Mouse (Mus musculus) cerebellum, postnatal 14 days (tissue): ENCODE results near the gene Col6a5.
A peak's percentile ranks its signal among the peaks of the same experiment; 100 is the strongest.
"Not testable (repeated sequence)": the region's sequence is repeated elsewhere in the genome, so short reads cannot be mapped to it uniquely, and the experiment has no call there.

ENCODE experiments used
- DNase-seq, 2 experiments: peaks; one replicate each; pipeline ENCODE4 v3.0.0; 2021; ENCODE audit warnings: mixed read lengths in 2 of 2

Gene Col6a5

GRCm38 (mm10) chr9:105907411-105907810 lies 53.0 kb downstream of the Col6a5 start:
- no peak for DNase-seq

DNA sequence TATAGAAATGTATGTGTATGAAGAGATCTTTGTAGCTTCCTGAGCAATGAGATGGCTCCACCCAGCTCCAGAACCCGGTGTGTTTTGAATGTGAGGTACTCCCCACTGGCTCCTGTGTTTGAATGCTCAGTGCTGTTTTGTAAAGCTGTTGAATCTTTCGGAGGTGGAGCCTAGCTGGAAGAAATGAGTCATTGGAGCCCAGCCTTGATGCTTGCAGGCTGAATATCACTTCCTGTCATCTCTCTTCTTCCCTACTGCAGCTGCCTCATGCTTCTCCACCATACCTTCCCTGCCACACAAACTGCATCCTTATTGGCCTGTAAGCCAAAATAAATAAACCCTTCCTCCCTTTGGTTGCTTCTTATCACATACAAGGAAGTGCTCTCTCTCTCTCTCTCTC lies 72.9 kb downstream of the Col6a5 start:
- no peak for DNase-seq

- DNase-seq: no peak
Measured at GRCm38 (mm10) chr9:105884656-105885430, 75.6 kb downstream of the Col6a5 start.

DNA sequence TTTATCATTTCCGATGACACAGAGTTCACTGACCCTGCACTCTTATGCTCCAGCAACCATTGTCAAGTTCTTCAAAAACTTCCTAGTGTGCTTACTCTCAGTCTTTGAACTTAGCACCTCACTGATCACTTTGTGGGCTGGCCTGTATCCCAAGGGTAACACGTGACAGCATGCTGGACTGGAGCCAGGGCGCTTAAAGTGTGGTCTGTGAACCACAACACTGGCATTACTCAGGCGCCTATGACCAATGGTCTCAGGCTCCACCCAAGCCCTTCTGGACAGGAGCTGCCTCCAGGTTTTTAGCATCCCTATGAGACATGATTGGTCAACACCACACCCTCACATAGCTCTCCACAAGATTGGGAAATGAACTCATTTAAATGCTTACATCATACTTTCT lies 79.7 kb downstream of the Col6a5 start:
- DNase-seq: no peak

DNA sequence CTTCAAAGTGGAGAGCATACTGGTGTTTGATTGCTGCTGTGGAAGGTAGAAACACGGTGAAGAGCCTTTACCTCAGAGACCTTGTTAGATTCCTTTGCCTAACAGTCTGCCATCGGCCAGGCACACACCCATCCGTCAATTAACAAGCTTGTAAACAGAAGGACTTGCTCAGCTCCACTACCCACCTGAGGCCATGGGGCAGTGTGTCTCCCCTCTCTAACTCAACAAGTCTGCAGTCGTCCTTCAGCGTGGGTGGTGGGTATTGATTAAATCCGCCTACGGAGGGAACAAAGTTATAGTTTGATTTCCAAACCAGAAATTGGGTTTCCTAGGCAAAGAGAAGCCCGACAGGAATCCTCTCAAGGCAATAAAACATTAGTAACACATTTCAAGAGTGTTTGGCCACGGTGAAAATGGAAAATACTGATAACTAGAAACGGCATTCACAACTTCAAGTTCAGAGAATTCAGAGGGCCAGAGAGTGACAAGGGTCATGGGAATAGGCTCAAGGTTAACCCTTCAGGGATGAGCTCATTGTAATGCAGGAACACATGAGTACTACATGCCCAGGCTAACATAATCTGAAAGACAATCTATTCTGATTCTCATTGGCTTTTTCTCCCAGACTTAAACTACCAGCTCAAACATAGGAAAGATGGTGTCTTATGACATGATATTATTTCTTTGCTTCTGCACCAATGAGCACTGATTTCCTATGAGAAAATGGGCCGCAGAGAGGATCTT lies 81.9 kb downstream of the Col6a5 start:
- DNase-seq: no peak

- DNase-seq: no peak
Measured at GRCm38 (mm10) chr9:105876124-105876523, 84.3 kb downstream of the Col6a5 start.

GRCm38 (mm10) chr9:105871643-105872042 lies 88.8 kb downstream of the Col6a5 start:
- no peak for DNase-seq

GRCm38 (mm10) chr9:105857773-105858172 lies 102.7 kb downstream of the Col6a5 start:
- peak; percentile 84 to 89 for DNase-seq

DNA sequence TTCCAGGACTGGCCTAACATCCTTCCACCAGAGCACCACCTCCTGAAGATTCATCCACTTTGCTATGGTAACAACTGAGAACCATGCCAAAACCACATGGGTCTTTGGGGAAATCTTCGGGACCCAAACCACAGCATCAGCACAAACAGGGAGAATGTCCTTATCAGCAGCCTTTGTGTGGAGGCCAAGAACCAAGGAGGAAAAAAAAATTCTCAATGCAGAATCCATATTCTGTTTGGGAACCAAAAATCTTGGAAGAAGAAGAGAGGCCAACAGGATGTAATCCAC lies 107.7 kb downstream of the Col6a5 start:
- no peak for DNase-seq

- no peak for DNase-seq
Measured at GRCm38 (mm10) chr9:105852015-105852777, 108.2 kb downstream of the Col6a5 start.

GRCm38 (mm10) chr9:105851011-105851410 lies 109.4 kb downstream of the Col6a5 start:
- DNase-seq: no peak

DNA sequence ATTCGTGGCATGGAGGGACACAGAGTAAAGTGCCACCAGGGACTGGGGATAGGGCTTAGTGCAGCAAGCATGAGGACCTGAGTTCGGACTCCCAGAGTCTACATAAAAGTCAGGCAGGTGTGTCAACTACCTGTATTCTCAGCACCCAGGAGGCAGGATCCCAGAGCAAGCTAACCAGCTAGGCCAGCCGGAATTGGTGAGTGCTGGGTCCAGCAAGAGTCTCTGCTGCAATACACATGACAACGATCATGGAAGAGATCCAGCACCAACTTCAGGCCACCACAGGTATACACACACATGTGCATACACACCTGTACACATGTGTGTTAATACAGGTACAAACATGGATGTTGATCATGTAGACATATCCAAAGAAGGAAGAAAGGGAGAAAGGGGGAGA lies 112.0 kb downstream of the Col6a5 start:
- DNase-seq: no peak

GRCm38 (mm10) chr9:105847261-105847660 lies 113.2 kb downstream of the Col6a5 start:
- DNase-seq: no peak

DNA sequence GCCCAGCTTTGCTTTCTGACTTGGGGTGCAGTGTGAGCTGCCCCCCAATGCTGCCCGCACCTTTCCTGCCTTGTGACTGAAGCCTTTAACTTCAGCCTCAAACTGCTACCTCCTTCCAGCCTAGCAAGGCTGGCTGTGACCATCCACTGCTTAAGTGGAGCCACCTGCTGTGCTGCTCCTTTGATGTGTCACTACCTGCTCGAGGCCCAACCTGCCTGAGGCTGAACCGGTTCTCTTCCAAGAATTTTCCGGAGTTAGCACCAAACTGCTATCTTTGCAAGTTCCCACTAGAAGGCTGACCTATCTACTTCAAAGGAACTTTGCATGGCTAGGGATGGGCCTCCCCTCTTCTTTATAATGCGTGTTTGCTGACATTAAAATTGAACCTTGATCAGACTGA lies 119.1 kb downstream of the Col6a5 start:
- not testable (repeated sequence) for DNase-seq

GRCm38 (mm10) chr9:105839147-105839515 lies 121.3 kb downstream of the Col6a5 start:
- no peak for DNase-seq

- no peak for DNase-seq
Measured at GRCm38 (mm10) chr9:105838396-105839146, 121.9 kb downstream of the Col6a5 start.

DNA sequence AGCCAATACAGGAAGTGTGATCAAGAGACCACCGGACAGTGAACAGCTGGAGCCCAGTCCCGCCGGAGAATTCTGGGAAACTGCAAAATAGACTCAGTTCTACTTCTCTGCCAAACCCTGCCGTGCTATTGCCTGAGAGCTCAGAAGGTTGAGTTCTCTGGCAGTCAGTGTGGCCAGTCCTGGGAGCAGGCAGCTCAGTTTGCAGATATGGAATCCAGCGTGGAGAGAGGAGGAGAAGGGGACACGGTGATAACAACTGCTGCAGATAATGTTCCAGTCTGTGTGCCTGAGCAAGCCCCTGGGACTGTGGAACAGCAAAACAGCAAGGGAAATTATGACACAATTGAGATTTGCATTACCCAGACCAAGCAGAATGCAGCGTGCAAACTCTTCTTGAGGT lies 124.9 kb downstream of the Col6a5 start:
- DNase-seq: no peak

DNA sequence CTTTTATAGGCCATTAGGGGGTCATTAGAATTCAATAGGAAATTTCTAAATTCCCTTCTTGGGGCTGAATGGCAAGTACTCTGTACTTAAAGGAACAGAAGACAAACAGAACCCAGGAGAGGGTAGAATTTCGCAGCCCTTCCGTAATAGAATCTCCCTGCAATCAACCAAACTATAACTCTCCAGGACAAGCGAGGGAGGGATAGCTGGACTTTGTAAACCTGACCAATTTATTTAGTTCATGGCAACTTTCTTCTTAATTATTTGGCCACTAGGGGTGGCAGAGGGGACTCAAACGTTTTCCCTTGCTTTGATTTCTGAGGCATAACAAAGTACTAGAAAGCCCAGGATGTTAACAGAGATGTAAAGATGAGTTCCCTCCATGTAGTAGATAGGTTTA lies 125.6 kb downstream of the Col6a5 start:
- no peak for DNase-seq

DNA sequence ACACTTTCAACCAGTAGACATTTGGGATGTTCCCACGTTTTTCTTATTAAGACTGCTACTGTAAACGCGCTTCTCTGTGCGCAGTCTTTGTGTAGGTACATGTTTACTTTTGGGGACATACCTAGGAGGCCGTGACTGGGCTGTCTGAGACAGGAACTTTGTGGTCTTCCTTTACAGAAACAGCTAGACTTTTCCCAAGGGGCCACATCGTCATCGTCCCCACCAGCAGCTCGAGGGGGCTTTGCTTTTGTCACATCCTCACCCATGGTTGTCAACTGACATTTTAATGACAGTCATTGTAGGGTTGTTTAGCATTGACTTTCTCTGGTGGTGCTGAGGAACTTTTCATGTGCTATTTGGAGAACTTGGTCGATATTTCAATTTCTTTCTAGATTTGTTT lies 129.2 kb downstream of the Col6a5 start:
- DNase-seq: no peak

DNA sequence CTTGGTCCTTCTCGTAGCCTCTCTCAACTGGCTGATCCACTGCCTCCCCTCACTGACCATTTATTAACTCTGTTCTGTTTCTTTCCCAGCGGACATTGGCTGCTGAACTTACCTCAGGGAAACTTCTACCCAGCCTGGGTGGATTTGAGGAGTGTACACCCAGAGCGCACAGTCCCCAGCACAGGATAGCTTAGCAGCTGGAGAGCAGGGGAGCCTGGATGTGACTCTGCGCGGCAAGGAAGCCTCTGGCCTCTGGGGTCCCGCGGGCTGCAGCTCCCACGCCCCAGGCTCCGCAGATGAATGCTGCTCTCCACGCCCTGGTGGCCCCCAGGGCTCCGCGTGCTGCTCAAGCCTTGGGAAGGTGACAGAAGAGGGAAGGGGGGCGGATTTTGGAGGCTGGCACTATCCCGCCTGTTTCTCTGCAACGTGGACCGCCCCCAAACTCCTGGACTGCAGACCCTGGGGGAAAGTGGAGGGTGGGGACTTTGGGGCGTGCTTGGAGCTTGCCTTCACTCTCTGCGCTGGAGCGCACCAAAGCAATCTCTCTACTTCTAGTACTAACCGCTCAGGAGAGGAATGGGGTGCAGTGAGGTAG lies 132.6 kb downstream of the Col6a5 start, which contains the start of gene Col6a6:
TSS of gene Col6a6 (minus strand) at position 370 of the 595 bp plus-strand sequence.
- no peak for DNase-seq

DNA sequence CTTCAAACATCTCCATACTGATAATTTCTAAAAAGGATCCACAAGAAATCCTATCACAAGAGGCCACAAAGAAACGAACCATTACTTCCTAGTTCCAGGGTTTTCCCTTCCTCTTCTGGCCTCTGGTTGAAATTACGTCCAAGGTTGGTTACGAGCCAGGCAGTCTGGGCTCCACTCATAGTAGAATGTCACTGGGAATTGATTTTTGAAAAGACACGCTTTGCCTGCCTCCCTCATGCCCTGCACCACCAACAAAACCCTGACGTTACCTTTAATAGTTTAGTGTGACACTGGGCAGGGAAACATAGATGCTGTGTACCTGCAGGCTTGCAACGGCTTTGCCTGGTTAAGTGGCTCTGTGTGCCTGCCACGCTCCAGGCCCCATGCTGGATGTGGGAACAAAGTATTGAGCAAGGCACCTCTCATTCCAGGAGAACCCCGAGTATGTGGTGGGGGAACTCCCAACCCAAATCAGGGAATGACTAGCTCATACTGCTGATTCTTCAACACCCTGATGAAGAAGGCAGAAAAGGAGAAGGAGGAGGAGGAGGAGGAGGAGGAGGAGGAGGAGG lies 133.3 kb downstream of the Col6a5 start:
- DNase-seq: peak; percentile 11 to 28

- no peak for DNase-seq
Measured at GRCm38 (mm10) chr9:105820711-105821110, 139.7 kb downstream of the Col6a5 start.
